Mouse (Mus musculus) limb, embryonic 10.5 days (tissue): ENCODE results near the gene Ehd1. TPM values are rescaled to one million over a fixed set of nuclear protein-coding genes. Genes with fewer than 3 reads are reported as not detected.

Source experiments
- DNase-seq: peaks from one replicate; pipeline ENCODE4 v3.0.0-alpha.2; 2017; ENCODE audit warnings: low spot score
- H3K27ac ChIP-seq: fragments of 300-500 bp; sonication (generic); 2 replicates; pipeline ENCODE4 v1.5.1; 2016; ENCODE audit warnings: mild to moderate bottlenecking
- H3K27me3 ChIP-seq: fragments of 300-500 bp; sonication (generic); 2 replicates; pipeline ENCODE4 v1.6.1; 2016; ENCODE audit warnings: low read depth, mild to moderate bottlenecking; ENCODE audit not compliant: poor library complexity, severe bottlenecking
- H3K36me3 ChIP-seq: fragments of 300-500 bp; sonication (generic); 2 replicates; pipeline ENCODE4 v1.6.1; 2016; ENCODE audit warnings: mild to moderate bottlenecking, moderate library complexity
- H3K4me1 ChIP-seq: fragments of 300-500 bp; sonication (generic); 2 replicates; pipeline ENCODE4 v1.6.1; 2016
- H3K4me3 ChIP-seq: fragments of 300-500 bp; sonication (generic); 2 replicates; pipeline ENCODE4 v1.5.1; 2016; ENCODE audit warnings: mild to moderate bottlenecking, moderate library complexity
- H3K9me3 ChIP-seq: fragments of 300-500 bp; sonication (generic); replicated peaks from 2 replicates; pipeline ENCODE4 v1.6.1; 2016; ENCODE audit warnings: mild to moderate bottlenecking
- WGBS: fragments of 180-500 bp; shearing (Covaris S2); methylation state at CpG from one replicate; pipeline ENCODE4 v1.1.7; 2016; 5-methylcytosine and 5-hydroxymethylcytosine counted together
- polyA plus RNA-seq: library from polyadenylated mRNA; unstranded; fragments of >200 nt; fragmentation: Nextera tagmentation; extraction: Ambion mirVana; gene quantifications from 2 replicates; pipeline ENCODE4 v1.2.1, GENCODE M21; 2016

Gene Ehd1
- polyA plus RNA-seq, 1 experiment from 2014 or later, result 72.5 TPM

DNA sequence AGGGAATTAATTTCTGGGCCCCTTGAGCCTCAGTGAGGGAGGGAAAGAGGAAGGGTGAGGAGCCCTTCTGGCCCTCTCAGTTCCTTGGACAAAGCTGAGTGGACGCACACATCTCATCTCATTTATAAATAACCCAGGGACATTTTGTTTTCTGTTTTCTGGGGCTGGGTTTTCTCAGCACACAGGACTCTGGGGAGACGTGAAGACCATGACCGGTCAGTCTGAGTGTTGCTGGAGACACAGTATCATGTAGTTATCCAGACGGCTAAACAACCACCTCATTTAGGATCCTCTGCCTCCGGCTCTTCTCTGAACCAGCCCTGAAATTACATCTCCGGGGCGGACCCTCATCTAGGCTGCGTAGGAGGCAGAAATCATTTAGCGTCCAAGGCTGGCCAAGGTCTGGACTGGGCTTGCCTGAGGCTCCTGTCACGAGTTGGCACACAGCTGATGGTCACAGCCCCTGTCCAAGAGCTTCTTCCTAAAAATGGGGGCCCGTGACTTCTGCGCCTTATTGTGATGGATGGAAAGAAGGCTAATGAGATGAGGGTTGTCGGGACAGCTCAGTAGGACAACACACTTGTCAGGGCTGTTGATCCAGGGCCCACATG is 2.4 kb upstream of the Ehd1 start:
- 91% methylated on average over 13 of the region's 13 CpGs for WGBS
- Histone ChIP-seq H3K9me3 (no peaks in the 10 kb centered on the region), H3K4me1 (peaks cover 33% of the 10 kb centered on the region), H3K4me3 (no peak overlapping the region), H3K27me3 (peaks cover 15% of the 10 kb centered on the region; the same call in 1 of the 2 replicates), H3K36me3 (peaks cover 2% of the 10 kb centered on the region), H3K27ac (no peak overlapping the region)
- no peak for DNase-seq

GRCm38 (mm10) chr19:6275740-6276389 is 660 bp upstream of the Ehd1 start:
- H3K4me3 ChIP-seq, result peak overlapping the region; percentile 73
- peaks cover 12% of the 10 kb centered on the region; the same call in 1 of the 2 replicates for H3K27me3 ChIP-seq
- H3K4me1 ChIP-seq, result peaks cover 41% of the 10 kb centered on the region
- peaks cover 19% of the 10 kb centered on the region for H3K36me3 ChIP-seq
- no peak for DNase-seq
- WGBS, result 9% methylated on average over 15 of the region's 15 CpGs
- H3K9me3 ChIP-seq, result no peaks in the 10 kb centered on the region
- H3K27ac ChIP-seq, result peak overlapping the region; percentile 86

GRCm38 (mm10) chr19:6277661-6278438 is 1.3 kb downstream of the Ehd1 start:
- Histone ChIP-seq H3K4me1 (peaks cover 43% of the 10 kb centered on the region), H3K9me3 (no peaks in the 10 kb centered on the region), H3K27me3 (no peaks in the 10 kb centered on the region), H3K27ac (peak overlapping the region; percentile 86), H3K36me3 (peaks cover 39% of the 10 kb centered on the region), H3K4me3 (peak overlapping the region; percentile 73)
- 10% methylated on average over 10 of the region's 10 CpGs for WGBS
- peak; percentile 43 for DNase-seq

DNA sequence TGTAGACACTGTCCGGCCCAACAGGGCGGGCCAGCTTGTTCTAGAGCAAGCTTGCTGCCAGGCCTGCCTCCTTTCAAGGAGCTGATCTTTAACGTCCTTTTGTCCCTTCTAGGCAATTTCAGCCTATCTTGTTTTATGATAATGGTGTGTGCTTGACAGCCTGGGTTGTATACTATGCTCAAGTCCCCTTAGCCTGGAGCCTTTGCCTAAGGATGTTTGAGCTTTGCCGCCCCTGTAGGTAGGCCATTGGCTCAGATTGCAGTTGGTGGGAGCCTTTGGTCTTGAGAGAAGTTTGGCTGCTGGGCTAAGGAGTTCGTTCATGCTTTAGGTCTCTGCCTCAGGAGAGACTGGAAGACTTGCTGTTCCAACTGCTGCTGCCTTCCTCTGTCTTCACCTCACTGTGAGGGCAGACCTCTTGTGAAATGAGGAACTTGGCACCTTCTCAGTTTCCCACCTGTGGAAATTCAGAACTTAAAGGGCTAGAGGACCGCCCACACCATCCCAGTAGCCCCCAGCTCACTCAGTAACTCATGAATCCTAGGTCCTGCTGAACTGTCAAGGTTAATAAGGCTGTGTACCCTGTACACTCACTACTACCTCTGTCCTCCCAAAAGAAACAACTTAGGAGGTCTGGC is 2.0 kb downstream of the Ehd1 start:
- Histone ChIP-seq H3K36me3 (peaks cover 46% of the 10 kb centered on the region), H3K27ac (peak overlapping the region; percentile 86; the same call in 1 of the 2 replicates), H3K4me1 (peaks cover 43% of the 10 kb centered on the region), H3K27me3 (no peaks in the 10 kb centered on the region), H3K9me3 (no peaks in the 10 kb centered on the region), H3K4me3 (peak overlapping the region; percentile 73)
- no peak for DNase-seq
- 46% methylated on average over 6 of the region's 6 CpGs for WGBS

DNA sequence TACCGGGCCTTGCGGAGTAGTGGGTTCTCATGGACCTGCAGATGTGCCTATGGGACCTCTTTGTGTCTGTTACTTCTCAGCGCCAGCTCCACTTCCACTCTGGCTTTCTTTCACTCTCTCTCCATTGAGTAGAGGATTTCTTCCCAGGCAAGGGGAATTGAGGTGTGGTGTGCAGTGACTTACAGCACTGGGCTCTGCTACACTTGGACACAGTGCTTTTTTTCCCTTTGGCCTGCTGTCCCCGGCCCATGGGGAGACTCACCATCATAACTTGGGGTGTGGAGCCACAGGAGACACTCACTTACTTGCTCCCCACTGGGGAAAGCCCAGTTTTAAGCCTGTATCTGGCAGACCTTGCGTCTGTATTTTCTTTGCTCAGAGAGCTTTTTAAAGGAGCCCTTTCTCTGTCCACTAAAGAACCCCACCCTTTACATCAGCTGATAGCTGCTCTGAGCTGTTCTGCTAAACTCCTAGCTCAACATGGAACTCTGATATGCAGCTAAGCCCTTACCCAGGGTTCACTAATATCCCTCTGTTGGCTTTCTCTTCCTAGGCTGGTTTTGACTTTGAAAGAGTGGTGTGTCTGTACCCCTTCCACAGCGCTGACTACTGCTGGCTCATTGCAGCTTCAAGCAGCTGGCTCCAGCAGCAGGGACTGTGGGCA is 3.1 kb downstream of the Ehd1 start:
- 92% methylated on average over 6 of the region's 6 CpGs for WGBS
- H3K27ac ChIP-seq, result 0 out of 2 replicates have a peak overlapping the region, but pooled peaks have one; percentile 11
- peaks cover 43% of the 10 kb centered on the region for H3K4me1 ChIP-seq
- DNase-seq, result no peak
- H3K9me3 ChIP-seq, result no peaks in the 10 kb centered on the region
- peaks cover 57% of the 10 kb centered on the region for H3K36me3 ChIP-seq
- H3K4me3 ChIP-seq, result peak overlapping the region; percentile 73; the same call in 1 of the 2 replicates
- H3K27me3 ChIP-seq, result no peaks in the 10 kb centered on the region

DNA sequence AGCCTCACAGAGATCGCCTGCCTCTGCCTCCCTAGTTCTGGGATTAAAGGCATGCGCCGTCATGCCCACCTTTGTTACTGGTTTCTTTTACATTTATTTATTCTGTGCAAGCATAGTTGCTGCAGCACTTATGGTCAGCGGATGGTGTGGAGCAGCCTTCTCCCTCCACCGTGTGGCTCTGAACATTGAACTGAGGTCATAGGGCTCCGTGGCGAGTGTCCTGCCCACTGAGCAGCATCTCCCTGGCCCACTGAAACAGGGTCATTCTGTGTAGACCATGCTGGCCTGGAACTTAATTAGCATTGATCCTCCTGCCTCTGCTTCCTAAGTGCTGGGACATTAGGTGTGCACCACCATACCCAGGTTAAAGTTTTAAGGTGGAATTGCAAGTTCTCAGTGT is 4.0 kb downstream of the Ehd1 start:
- no peak overlapping the region for H3K4me3 ChIP-seq
- DNase-seq, result no peak
- no peaks in the 10 kb centered on the region for H3K9me3 ChIP-seq
- 0 out of 2 replicates have a peak overlapping the region, but pooled peaks have one; percentile 11 for H3K27ac ChIP-seq
- H3K4me1 ChIP-seq, result peaks cover 39% of the 10 kb centered on the region
- H3K27me3 ChIP-seq, result no peaks in the 10 kb centered on the region
- 94% methylated on average over 7 of the region's 7 CpGs for WGBS
- H3K36me3 ChIP-seq, result peaks cover 66% of the 10 kb centered on the region

DNA sequence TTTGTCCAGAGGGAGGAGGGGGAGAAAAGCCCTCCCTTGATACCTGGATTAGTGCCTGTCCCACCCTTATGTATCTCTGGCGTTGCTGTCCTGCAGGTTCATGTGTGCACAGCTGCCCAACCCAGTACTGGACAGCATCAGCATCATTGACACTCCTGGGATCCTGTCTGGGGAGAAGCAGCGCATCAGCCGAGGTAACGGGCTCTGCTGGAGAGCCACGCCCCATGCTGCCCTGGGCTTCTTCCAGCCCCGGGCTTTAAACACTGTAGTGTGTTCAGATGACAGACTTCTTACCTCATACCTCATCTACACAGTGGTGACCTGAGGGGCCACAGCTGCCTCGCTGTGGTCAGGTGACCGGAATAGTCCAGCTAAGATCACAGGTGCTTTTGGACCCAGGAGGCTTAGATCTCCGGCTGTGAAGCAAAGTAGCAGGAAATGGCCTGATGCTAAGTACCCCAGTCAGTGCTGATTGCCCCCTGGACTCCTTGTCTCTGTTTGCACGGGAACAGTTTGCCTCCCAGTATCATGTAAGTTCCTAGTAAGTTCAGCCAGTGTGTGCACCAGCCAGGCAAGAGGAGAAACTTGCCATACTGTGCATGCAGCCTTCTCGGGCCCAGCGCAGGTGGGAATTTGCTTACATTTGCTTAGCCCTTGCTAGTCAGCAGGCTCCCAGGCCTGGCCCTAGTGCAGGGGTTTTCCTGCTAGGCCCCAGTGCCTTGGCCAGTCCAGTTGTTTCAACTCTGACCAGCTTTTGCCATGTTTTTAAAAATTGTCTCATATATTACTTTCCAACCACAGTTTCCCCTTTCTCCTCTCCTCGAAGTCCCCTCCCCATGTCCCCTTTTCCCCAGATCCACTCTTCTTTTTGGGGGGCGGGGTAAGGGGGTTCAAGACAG is 4.8 kb downstream of the Ehd1 start:
- H3K36me3 ChIP-seq, result peaks cover 74% of the 10 kb centered on the region
- H3K27me3 ChIP-seq, result no peaks in the 10 kb centered on the region
- H3K4me1 ChIP-seq, result peaks cover 32% of the 10 kb centered on the region
- WGBS, result 85% methylated on average over 14 of the region's 14 CpGs
- H3K4me3 ChIP-seq, result no peak overlapping the region
- no peak for DNase-seq
- H3K9me3 ChIP-seq, result no peaks in the 10 kb centered on the region
- no peak overlapping the region for H3K27ac ChIP-seq

- DNase-seq, result no peak
- H3K27ac ChIP-seq, result no peak overlapping the region
- no peak overlapping the region for H3K4me3 ChIP-seq
- H3K27me3 ChIP-seq, result no peaks in the 10 kb centered on the region
- H3K4me1 ChIP-seq, result peaks cover 25% of the 10 kb centered on the region
- H3K9me3 ChIP-seq, result no peaks in the 10 kb centered on the region
- 85% methylated on average over 5 of the region's 5 CpGs for WGBS
- peaks cover 90% of the 10 kb centered on the region for H3K36me3 ChIP-seq
Observed at GRCm38 (mm10) chr19:6283001-6283400, 6.5 kb downstream of the Ehd1 start.

GRCm38 (mm10) chr19:6284502-6284901 is 8.0 kb downstream of the Ehd1 start:
- Histone ChIP-seq H3K36me3 (peaks cover 98% of the 10 kb centered on the region), H3K4me3 (no peak overlapping the region), H3K27me3 (no peaks in the 10 kb centered on the region), H3K4me1 (peaks cover 17% of the 10 kb centered on the region), H3K27ac (0 out of 2 replicates have a peak overlapping the region, but pooled peaks have one; percentile 5), H3K9me3 (no peaks in the 10 kb centered on the region)
- 87% methylated on average over 12 of the region's 12 CpGs for WGBS
- no peak for DNase-seq

- H3K36me3 ChIP-seq, result peaks cover 98% of the 10 kb centered on the region
- peak overlapping the region; percentile 7; the same call in 1 of the 2 replicates for H3K27ac ChIP-seq
- 78% methylated on average over 8 of the region's 8 CpGs for WGBS
- H3K27me3 ChIP-seq, result no peaks in the 10 kb centered on the region
- peaks cover 12% of the 10 kb centered on the region for H3K4me1 ChIP-seq
- H3K9me3 ChIP-seq, result no peaks in the 10 kb centered on the region
- H3K4me3 ChIP-seq, result no peak overlapping the region
- no peak for DNase-seq
Observed at GRCm38 (mm10) chr19:6285226-6285625, 8.7 kb downstream of the Ehd1 start.

DNA sequence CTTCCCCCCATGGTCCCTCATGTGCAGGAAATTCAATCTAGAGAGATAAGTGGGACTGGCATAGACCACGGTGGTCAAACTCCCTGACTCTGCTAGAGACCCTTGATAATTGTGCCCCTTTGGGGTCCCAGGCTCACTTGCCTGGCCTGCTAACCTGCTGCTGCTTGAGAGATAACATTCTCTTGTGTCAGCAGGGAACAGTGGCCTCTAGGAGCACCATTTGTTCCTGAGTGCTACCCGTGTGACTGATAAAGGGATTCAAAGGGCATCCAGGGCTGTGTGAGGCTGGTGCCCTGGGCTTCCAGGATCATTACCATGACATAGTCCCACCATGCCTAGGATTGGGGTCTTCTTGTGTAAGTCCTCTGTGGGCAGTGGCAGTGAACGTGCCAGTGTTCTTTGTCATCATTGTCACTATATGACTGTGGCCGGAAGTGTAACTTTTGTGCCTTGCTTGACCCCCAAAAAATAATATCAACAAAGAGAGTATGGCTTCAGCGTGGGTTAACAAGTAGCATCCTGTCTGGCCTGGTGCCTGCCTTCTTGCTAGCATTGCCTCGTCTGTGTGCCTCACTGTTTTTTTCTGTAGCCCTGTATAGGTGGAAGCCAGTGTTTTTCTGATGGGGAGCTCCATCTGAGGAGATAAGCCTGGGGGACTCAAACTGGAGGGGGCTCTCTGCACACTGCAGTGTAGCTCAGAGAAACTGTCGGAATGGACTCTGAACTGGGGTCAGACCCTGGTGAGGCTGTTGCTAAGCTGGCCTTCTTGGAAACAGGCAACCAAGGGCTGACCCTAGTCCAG is 9.3 kb downstream of the Ehd1 start:
- WGBS, result 84% methylated on average over 7 of the region's 7 CpGs
- DNase-seq, result no peak
- Histone ChIP-seq H3K27me3 (no peaks in the 10 kb centered on the region), H3K4me3 (no peak overlapping the region), H3K36me3 (peaks cover 94% of the 10 kb centered on the region), H3K9me3 (no peaks in the 10 kb centered on the region), H3K4me1 (peaks cover 12% of the 10 kb centered on the region; the same call in 1 of the 2 replicates), H3K27ac (peak overlapping the region; percentile 7; the same call in 1 of the 2 replicates)
